Mouse (Mus musculus): Measurements from ENCODE around the gene Itsn1. TPM values are rescaled to one million over a fixed set of nuclear protein-coding genes. Genes with fewer than 3 reads are reported as not detected.

Itsn1 gene
- polyA plus RNA-seq, 1 experiment from 2014 or later: 32.5 TPM

DNA sequence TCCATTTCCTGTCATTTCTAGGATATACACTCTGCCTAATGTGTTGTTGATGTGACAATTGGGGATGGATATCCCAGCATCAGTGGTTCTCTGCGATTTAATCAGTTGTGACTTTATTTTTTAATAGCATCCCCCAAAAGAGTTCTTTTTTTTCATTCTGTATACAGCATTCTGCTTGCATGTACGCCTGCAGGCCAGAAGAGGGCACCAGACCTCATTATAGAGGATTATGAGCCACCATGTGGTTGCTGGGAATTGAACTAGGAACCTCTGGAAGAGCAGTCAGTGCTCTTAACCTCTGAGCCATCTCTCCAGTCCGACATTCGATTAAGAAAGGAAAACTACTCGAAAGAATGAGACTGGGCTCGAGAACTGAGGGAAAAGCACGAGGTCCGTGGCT lies 225.7 kb downstream of the Itsn1 start:
- no peaks in the 10 kb centered on the region for H3K27me3 ChIP-seq (ENCODE audit: control insufficient read depth, insufficient read depth, low read length)
- no peaks in the 10 kb centered on the region for H3K4me1 ChIP-seq (ENCODE audit: control insufficient read depth, insufficient read depth, low read length)
- H3K9me3 ChIP-seq (ENCODE audit: control insufficient read depth, low read length): no peaks in the 10 kb centered on the region
- no peak overlapping the region for H3K4me3 ChIP-seq (ENCODE audit: low read depth, low read length)
- no peaks in the 10 kb centered on the region for H3K36me3 ChIP-seq (ENCODE audit: control insufficient read depth, insufficient read depth, low read length)
- ATAC-seq (ENCODE audit: insufficient number of reproducible peaks, low FRiP score, low TSS enrichment, low read depth) (no peak), DNase-seq (ENCODE audit: low spot score) (no peak)
- H3K9ac ChIP-seq (ENCODE audit: low read length): no peak overlapping the region
- WGBS: 89% methylated on average over 8 of the region's 8 CpGs
- H3K27ac ChIP-seq (replicated peaks; ENCODE audit: low read depth, low read length): no peak overlapping the region
- no peak overlapping the region for H3K4me2 ChIP-seq (ENCODE audit: low read depth, severe bottlenecking)

GRCm38 (mm10) chr16:91962204-91962893 lies 233.3 kb downstream of the Itsn1 start:
- DNase-seq (ENCODE audit: low spot score) (no peak), ATAC-seq (ENCODE audit: insufficient number of reproducible peaks, low FRiP score, low TSS enrichment, low read depth) (no peak)
- Histone ChIP-seq H3K27me3 (ENCODE audit: control insufficient read depth, insufficient read depth, low read length) (no peaks in the 10 kb centered on the region), H3K4me1 (ENCODE audit: control insufficient read depth, insufficient read depth, low read length) (0 out of 2 replicates have a peak, but pooled peaks cover 4% of the 10 kb centered on the region), H3K9ac (ENCODE audit: low read length) (no peak overlapping the region), H3K4me3 (ENCODE audit: low read depth, low read length) (no peak overlapping the region), H3K36me3 (ENCODE audit: control insufficient read depth, insufficient read depth, low read length) (no peaks in the 10 kb centered on the region), H3K27ac (replicated peaks; ENCODE audit: low read depth, low read length) (no peak overlapping the region), H3K4me2 (ENCODE audit: low read depth, severe bottlenecking) (no peak overlapping the region), H3K9me3 (ENCODE audit: control insufficient read depth, low read length) (no peaks in the 10 kb centered on the region)
- WGBS: 24% methylated on average over 9 of the region's 9 CpGs

DNA sequence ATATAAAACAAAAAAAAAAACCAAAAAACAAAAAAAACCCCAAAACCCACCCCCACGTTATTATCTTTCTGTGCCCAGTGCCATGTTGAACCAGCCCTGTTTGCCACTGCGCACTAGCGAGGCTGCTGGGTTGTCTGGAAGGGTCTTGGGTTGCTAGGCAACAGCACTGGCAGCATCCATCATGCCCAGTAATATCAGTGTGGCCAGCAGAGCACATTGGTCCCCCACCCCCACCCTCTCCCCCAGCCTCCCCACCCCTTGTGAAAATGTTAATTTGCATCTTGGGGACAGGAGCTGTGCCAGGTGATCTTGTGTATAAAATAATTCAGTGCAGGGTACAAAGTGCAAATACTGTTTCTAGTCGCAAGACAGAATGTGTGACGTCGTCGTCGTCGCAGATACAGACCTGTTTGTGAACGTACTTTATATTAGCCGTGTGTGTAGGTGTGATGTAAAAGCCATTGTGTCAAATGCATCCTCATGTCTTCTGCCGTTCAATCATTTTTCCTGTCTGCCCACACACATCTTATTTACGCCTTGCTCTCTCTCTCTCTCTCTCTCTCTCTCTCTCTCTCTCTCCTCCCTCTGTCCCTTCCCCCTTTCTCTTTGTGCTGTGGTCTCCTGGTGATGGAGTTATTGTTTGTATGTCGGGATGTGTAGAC lies 233.9 kb downstream of the Itsn1 start:
- H3K27ac ChIP-seq (replicated peaks; ENCODE audit: low read depth, low read length): no peak overlapping the region
- H3K36me3 ChIP-seq (ENCODE audit: control insufficient read depth, insufficient read depth, low read length): no peaks in the 10 kb centered on the region
- ATAC-seq (ENCODE audit: insufficient number of reproducible peaks, low FRiP score, low TSS enrichment, low read depth): no peak
- H3K9me3 ChIP-seq (ENCODE audit: control insufficient read depth, low read length): no peaks in the 10 kb centered on the region
- H3K9ac ChIP-seq (ENCODE audit: low read length): no peak overlapping the region
- no peak overlapping the region for H3K4me3 ChIP-seq (ENCODE audit: low read depth, low read length)
- no peaks in the 10 kb centered on the region for H3K27me3 ChIP-seq (ENCODE audit: control insufficient read depth, insufficient read depth, low read length)
- DNase-seq (ENCODE audit: low spot score): peak; percentile 36
- WGBS: 70% methylated on average over 14 of the region's 14 CpGs
- 0 out of 2 replicates have a peak, but pooled peaks cover 4% of the 10 kb centered on the region for H3K4me1 ChIP-seq (ENCODE audit: control insufficient read depth, insufficient read depth, low read length)
- no peak overlapping the region for H3K4me2 ChIP-seq (ENCODE audit: low read depth, severe bottlenecking)

DNA sequence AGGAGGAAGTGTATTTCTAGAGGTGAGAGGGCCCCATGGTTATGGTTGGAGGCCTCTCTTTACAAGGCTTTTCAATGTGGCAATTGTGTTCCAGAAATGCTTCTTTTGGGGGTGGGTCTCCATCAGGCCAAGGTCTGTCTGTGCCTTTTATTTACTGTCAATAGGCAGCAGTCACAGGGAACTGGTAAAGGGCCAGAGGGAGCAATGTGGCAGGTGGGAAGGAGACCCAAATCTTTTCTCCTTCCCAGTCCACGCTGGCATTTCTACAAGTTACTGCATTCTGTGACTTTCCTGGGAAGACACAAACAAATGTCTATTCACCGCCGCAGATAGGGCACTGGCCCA lies 234.4 kb downstream of the Itsn1 start:
- no peaks in the 10 kb centered on the region for H3K27me3 ChIP-seq (ENCODE audit: control insufficient read depth, insufficient read depth, low read length)
- H3K4me1 ChIP-seq (ENCODE audit: control insufficient read depth, insufficient read depth, low read length): 0 out of 2 replicates have a peak, but pooled peaks cover 4% of the 10 kb centered on the region
- DNase-seq (ENCODE audit: low spot score) (no peak), ATAC-seq (ENCODE audit: insufficient number of reproducible peaks, low FRiP score, low TSS enrichment, low read depth) (no peak)
- 88% methylated on average over 3 of the region's 3 CpGs for WGBS
- no peak overlapping the region for H3K4me3 ChIP-seq (ENCODE audit: low read depth, low read length)
- no peak overlapping the region for H3K27ac ChIP-seq (replicated peaks; ENCODE audit: low read depth, low read length)
- H3K9ac ChIP-seq (ENCODE audit: low read length): no peak overlapping the region
- H3K4me2 ChIP-seq (ENCODE audit: low read depth, severe bottlenecking): no peak overlapping the region
- no peaks in the 10 kb centered on the region for H3K36me3 ChIP-seq (ENCODE audit: control insufficient read depth, insufficient read depth, low read length)
- no peaks in the 10 kb centered on the region for H3K9me3 ChIP-seq (ENCODE audit: control insufficient read depth, low read length)

DNA sequence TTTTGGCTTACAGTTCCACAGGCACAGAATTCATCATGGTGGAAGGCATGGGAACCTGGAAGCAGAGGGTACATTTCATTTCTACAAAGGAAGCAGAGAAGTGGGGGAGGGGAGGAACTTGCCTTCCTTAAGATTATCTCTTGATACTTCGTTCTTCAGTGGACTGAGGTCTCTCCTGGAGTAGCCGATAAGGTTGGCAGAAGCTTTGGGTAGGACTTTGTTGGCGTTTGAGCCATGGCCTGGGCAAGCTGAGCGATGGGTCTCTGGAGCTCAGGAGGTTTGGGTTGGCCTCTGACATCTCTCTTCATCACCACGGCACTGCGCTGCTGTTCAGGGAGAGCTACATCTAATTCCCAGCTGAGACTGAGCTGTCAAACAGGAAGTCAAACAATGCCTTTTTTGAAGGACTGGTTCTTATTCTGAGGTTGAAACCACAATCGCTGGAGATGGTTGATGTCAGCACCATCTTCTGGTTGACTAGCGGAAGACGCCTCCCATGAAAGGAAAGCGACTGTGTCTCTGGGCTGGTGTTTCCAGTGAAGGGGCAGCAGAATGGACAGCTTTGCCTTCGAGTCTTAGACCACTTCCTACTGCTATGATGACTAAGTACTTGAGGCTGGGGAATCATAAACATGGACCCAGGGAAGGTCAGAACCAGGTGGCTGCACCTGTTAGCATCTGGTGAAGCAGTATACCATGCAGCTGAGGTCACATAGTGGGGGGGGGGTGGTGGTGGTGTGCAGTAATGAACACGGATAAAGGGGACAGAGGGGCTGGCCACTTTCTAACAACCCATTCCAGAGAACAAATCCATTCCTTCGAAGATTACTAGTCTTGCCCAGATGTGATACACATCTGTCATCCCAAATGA lies 235.5 kb downstream of the Itsn1 start:
- ATAC-seq (ENCODE audit: insufficient number of reproducible peaks, low FRiP score, low TSS enrichment, low read depth): no peak
- Histone ChIP-seq H3K9me3 (ENCODE audit: control insufficient read depth, low read length) (no peaks in the 10 kb centered on the region), H3K9ac (ENCODE audit: low read length) (no peak overlapping the region), H3K4me3 (ENCODE audit: low read depth, low read length) (no peak overlapping the region), H3K4me1 (ENCODE audit: control insufficient read depth, insufficient read depth, low read length) (0 out of 2 replicates have a peak, but pooled peaks cover 4% of the 10 kb centered on the region), H3K27ac (replicated peaks; ENCODE audit: low read depth, low read length) (no peak overlapping the region), H3K4me2 (ENCODE audit: low read depth, severe bottlenecking) (no peak overlapping the region), H3K27me3 (ENCODE audit: control insufficient read depth, insufficient read depth, low read length) (no peaks in the 10 kb centered on the region), H3K36me3 (ENCODE audit: control insufficient read depth, insufficient read depth, low read length) (no peaks in the 10 kb centered on the region)
- 88% methylated on average over 13 of the region's 13 CpGs for WGBS
- no peak for DNase-seq (ENCODE audit: low spot score)

DNA sequence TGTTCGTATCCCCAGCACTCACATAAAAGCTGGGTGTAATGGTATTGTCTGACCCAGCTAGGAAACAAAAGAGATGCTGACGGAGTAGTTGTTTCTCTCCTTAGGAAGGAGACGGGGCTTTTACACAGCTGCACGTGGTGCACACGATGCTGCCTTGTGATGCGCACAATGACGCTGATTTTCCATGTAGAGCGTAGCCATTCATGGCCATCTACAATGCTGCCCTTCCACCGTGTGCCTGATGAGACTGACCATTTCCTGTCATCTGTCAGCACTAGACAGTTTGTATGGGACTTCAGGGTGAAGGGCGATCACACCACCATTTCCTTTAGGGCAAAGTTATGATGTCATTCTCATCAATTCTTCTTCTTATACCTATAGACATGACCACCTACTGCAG lies 239.6 kb downstream of the Itsn1 start:
- no peaks in the 10 kb centered on the region for H3K36me3 ChIP-seq (ENCODE audit: control insufficient read depth, insufficient read depth, low read length)
- DNase-seq (ENCODE audit: low spot score) (no peak), ATAC-seq (ENCODE audit: insufficient number of reproducible peaks, low FRiP score, low TSS enrichment, low read depth) (no peak)
- H3K4me3 ChIP-seq (ENCODE audit: low read depth, low read length): no peak overlapping the region
- WGBS: 82% methylated on average over 10 of the region's 10 CpGs
- H3K9me3 ChIP-seq (ENCODE audit: control insufficient read depth, low read length): no peaks in the 10 kb centered on the region
- H3K4me2 ChIP-seq (ENCODE audit: low read depth, severe bottlenecking): no peak overlapping the region
- no peaks in the 10 kb centered on the region for H3K4me1 ChIP-seq (ENCODE audit: control insufficient read depth, insufficient read depth, low read length)
- no peak overlapping the region for H3K9ac ChIP-seq (ENCODE audit: low read length)
- H3K27me3 ChIP-seq (ENCODE audit: control insufficient read depth, insufficient read depth, low read length): no peaks in the 10 kb centered on the region
- no peak overlapping the region for H3K27ac ChIP-seq (replicated peaks; ENCODE audit: low read depth, low read length)

- Histone ChIP-seq H3K36me3 (ENCODE audit: control insufficient read depth, insufficient read depth, low read length) (no peaks in the 10 kb centered on the region), H3K4me1 (ENCODE audit: control insufficient read depth, insufficient read depth, low read length) (no peaks in the 10 kb centered on the region), H3K4me3 (ENCODE audit: low read depth, low read length) (no peak overlapping the region), H3K4me2 (ENCODE audit: low read depth, severe bottlenecking) (no peak overlapping the region), H3K27me3 (ENCODE audit: control insufficient read depth, insufficient read depth, low read length) (no peaks in the 10 kb centered on the region), H3K9me3 (ENCODE audit: control insufficient read depth, low read length) (no peaks in the 10 kb centered on the region), H3K9ac (ENCODE audit: low read length) (no peak overlapping the region), H3K27ac (replicated peaks; ENCODE audit: low read depth, low read length) (no peak overlapping the region)
- peak; percentile 32 for DNase-seq (ENCODE audit: low spot score)
- 43% methylated on average over 10 of the region's 10 CpGs for WGBS
- no peak for ATAC-seq (ENCODE audit: insufficient number of reproducible peaks, low FRiP score, low TSS enrichment, low read depth)
These were observed 240.5 kb downstream of the Itsn1 start for GRCm38 (mm10) chr16:91969516-91970031.
